Mouse (Mus musculus) heart, postnatal 4 days (tissue): Measurements from ENCODE around the gene Gm10024. TPM values are rescaled to one million over a fixed set of nuclear protein-coding genes. Genes with fewer than 3 reads are reported as not detected.
"Not testable (repeated sequence)": the region's sequence is repeated elsewhere in the genome, so short reads cannot be mapped to it uniquely, and the experiment has no call there.

Source experiments
- DNase-seq: peaks from one replicate; pipeline ENCODE4 v3.0.0; 2021
- total RNA-seq, 2 experiments: library from RNA; stranded (reverse); gene quantifications; 2 replicates each; pipeline ENCODE4 v1.2.3; 2021

Gm10024 gene
- total RNA-seq = not detected

DNA sequence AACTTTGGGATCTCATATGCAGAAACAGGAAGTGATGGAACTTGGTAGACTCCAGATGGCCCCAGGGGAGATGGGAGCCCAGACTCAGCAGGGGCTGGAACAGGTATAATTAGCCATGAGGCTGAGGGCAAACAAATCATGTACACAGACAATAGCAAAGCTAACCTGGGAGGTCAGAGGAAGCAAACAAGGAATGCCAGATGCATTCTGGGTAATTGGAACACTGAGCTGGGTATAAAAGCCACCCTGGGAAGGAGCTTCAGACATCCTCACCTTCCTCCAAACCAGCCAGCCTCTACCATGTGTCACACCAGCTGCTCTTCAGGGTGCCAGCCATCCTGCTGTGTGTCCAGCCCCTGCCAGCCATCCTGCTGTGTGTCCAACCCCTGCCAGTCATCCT, at the start of gene Gm10024:
Gene Gm10024 (plus strand): TSS at position 301 of the 400 bp plus-strand sequence.
- DNase-seq = not testable (repeated sequence)

DNA sequence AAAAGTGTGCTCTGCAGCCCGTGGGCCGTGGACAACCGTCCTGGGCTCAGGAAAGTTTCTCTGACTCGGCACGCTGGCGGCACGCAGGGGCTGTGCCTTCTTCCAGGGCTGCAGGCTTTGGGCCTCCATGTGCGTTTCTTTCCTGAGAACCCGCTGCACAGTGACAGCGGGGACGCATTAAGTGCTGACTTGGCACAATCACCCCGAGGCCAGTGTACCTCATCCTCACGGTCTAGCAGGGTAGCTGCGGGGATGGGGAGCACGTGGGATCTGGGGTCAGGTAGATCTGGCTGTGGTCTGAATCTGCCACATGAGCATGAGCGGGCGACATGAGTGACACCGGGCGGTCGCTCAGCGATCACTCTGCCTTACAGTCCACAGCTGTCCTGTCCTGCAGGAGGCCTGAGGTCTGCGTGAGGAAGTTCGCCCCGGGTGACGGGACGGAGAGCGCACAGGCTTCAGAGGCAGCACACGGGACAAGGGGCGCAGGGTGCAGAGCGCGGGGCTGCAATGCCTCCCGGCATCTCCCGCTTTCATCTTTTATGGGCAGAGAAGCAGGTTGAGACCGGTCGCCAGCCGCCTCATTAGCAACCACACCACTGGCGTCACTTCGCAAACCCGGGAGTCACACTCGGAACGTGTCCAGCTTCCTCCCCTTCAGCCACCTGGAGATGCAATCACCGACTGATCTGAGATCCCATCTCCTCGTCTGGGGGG, 47.1 kb upstream of the Gm10024 start:
- DNase-seq = no peak

DNA sequence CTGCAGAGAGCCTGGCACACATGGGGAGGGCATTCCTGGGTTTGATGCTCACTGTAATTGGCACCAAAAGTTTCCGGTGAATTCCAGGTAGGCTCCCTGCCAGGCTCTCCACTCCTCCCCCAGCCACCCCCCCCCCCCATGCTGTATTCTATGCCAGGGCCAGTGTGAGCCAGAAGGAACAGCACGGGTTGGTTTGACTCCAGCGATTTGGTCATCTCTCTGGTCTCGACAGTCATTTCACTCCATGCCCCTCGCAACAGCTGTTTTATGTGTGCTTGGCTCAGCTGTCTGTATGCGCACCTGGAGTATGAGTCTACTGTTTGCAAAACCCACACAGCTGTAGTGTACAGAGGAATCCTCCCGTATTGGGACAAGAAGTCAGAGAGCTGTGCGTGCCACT, 44.9 kb upstream of the Gm10024 start:
- DNase-seq = peak; percentile 21

DNA sequence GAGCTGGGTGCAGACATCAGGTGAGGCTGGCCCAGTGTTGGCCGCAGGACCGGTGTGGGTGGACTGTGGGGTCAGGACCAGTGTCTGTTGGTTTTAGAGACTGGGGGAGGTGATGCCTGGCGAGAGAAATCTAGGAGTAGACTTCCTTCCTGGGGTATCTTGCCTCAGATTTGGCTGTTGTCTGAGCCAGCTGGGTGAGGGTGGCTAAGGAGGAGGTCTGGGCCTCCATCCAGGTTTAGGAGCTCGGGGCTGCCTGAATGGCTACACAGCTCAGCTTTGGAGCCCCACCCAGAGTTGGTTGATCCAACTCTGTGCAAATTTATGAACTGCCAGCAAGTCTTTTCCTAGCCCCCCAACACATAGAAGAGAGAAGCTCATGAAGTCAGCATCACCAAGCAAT, 43.9 kb upstream of the Gm10024 start:
- DNase-seq = no peak

DNA sequence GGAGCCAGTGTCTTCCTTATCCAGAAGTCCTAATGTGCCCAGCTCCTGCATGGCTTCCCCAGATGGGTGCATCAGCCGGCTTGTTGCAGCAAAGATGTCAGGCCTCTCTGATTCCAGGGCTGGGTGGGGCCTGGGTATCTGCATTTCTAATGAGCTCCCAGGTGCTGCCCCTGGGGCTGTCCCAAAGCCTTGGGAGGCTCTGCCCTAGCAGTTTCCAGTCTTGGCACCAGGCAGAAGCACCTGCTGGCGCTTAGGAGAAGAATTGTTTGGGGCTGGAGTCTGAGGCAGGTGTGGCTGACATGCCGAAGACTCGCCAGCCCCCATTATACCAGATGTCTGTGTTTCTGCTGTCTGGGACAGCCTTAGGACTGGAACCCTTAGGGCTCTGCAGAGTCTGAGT, 40.5 kb upstream of the Gm10024 start:
- DNase-seq = no peak

DNA sequence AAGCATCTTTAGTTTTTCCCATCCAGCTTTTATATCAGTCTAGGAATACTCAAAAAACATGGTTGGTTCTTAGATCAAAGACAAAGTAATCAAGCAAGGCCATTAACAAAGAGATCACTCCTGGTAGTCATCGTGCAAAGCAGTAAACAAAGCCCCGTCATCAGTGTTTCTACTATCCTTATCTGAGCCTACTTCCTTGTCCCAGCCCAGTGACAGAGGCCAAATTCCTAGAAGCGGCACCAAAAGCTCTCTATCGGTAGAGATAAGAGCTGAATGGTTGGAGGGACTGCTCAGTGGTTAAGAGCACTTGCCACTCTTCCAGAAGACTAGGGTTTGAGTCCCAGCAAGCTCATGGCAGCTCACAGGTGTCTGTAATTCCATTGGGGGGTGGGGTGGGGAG, 39.7 kb upstream of the Gm10024 start:
- DNase-seq = no peak

DNA sequence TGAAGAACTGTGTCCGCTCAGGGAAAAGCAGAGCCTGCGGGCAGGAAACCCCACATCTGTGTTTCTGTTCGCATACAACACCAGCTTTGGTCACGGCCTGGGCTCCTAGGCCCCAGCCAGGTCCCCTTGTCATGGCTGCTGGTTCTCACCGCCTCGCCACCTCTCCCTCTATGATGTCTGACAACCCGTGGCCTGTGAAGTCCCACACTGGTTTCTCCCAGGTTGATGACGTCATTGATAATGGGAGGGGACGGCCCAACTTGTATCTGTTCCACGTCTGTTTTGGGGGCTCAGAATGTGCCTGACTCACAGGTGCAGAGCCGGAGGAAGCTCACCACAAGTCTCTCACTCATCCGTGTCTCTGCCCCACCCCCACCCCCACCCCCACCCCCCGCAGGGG, 37.5 kb upstream of the Gm10024 start:
- DNase-seq = no peak

DNA sequence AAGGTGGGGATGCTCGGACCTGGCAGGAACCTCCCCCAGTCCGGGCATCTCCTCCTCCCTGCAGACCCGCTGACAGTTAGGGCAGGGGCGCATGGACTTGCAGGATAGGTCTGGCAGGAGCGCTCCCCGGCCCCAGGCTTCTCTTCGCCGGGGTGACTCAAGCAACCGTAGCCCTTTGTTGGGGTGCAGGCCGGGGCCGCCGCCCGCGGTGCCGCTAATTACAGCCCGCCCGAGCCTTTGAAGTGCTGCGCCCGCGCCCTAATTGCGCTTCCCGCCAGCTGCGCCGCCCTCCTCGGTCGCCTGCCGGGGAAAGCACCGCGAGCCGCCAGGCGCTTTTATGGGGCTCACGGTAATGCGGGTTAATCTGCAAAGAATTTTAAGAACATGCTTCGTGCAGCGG, 33.7 kb upstream of the Gm10024 start:
- DNase-seq = no peak

DNA sequence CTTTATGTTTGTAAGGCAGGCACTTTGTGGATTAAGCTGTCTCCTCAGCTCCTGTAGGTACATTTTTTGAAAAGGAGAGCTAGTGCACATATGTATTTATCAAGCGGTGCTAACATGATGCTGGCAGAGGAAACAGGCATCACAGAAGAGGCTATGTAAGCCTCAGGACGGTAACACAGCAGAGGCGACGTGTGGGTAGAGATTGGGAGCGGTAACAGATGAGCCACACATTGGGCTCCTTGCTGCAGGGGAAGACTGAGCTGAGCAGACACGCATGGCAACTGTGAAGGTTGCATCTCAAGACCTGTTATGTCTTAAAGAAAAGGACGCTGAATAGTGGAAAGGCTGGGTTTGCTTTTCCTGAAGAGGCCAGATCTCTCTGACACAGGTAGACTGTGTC, 28.3 kb upstream of the Gm10024 start:
- no peak for DNase-seq

DNA sequence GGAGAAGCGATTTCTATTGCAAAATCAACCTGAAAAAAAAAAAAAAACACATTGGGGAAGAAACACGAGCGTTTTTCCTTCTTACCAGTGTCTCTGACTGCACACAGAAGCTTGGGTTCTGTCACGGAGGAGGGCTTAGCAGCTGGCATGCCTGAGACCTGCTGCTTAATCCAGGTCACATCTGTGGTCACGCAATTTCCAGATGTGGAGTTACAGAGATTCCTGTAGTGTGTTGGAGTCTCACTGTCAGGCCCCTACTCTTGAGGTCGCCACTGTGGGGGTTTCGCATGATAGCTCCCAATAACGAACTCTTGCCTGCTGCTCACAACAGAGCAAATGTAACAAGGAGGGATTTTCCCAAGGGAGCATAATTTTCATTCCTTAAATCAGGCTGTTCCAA, 27.1 kb upstream of the Gm10024 start:
- DNase-seq = no peak

DNA sequence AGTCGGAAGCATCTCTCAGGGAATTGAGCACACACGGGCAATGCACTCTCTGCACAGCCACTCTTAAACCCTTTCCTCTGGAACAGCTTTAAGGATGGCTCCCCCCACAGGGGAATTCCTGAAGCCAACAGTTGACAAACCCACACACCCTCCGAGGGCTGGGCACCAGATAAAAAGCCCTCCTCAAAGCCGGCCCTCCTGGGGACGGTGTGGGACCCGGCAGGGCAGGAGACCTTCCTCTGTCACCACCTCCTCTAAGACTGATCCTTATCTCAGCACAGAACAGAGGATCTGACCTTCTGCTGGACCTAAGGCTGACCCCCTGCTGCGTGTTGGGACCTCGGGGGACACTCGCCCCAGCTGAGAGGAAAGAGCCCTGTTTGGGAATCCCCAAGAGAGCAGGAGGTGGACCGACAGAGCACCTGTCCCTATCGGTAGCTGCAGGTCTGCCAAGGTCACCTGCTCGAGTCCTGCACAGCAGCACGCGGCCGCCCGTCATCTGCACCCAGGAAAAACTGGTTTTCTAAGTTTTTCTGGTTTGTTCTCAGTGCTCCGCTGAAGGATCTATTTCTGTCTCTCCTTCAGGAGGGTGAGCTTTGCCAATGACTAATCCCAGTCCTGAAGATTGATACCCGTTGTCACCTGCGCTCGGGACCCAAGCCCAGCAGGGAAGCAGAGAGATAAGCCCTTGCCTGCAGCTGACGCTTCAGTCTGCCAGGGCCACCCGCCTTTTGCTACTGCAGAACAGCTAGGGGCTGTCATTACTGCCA, 25.2 kb upstream of the Gm10024 start, which contains the start of gene Tspear:
Gene Tspear (plus strand): TSS at position 675 of the 770 bp plus-strand sequence.
- peak; percentile 21 for DNase-seq

DNA sequence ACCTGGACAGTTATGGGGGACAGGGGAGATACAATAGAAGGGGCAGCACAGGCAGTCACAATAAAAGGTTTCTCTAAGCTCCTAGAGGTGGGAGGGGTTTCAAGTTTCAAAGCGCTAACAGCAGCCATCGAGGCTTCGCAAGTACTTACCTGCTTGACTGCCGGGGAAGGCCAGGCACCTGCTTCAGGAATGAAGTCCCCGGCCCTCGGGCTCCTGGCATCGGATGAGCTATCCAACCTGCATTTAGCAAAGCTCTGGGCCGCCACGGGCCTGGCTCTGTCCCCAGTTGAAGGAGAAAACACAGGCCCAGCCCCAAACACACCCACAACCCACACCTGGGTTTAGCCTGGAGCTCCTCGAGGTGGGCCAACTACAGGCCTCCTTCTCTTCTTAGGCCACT, 24.2 kb upstream of the Gm10024 start:
- no peak for DNase-seq

DNA sequence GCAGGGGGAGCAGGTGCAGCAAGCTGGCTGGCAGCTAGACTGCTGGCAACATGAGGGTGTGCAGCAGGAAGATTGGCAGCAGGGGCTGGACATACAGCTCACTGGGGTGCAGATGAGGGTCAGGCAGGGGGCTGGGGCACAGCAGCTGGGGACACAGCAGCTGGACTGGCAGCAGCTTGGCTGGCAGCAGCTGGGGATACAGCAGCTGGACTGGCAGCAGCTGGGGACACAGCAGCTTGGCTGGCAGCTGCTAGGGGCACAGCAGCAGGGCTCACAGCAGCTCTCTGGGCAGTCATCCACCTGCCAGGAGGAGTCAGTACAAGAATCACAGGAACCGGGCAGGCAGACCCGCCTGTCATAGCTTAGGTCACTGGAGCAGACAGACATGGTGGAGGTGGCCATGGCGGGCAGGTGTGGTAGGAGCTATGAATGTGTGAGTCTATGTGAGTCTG, 20.9 kb upstream of the Gm10024 start, which contains the start of gene Gm19402:
Gene Gm19402 (minus strand): TSS at position 402 of the 452 bp plus-strand sequence.
- DNase-seq = not testable (repeated sequence)

DNA sequence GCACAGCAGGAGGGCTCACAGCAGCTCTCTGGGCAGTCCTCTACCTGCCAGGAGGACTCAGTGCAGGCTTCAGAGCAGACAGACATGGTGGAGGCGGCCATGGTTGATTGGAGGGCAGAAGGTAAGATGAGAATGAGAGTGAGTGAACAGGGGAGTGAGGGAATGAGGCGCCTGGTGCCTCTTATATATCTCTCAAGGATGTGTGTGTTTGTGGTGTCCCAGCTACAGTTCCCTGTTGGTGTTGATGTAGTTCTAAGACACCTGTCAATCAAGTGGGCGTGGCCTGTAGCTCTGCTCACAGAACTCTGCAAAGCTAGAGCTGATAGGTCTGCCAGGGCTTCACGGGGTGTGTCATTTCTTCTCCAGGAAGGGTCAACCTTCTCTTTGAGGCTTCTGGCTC, 14.1 kb upstream of the Gm10024 start, which contains the start of gene Gm9508:
Gene Gm9508 (minus strand): TSS at position 101 of the 400 bp plus-strand sequence.
- no peak for DNase-seq

DNA sequence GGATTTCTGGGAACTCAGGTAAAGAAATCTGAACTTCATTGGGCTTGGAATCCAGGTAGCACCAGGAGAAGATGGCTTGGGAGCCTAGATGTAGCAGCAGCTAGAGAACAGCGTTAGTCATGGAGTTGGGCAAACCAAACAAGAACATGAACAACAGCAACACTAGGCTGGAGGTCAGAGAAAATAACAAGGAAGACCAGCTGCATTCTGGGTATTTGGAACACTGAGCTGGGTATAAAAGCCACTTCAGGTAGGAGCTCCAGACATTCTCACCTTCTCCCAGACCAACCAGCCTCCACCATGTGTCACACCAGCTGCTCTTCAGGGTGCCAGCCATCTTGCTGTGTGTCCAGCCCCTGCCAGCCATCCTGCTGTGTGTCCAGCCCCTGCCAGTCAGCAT, 4.9 kb upstream of the Gm10024 start, which contains the start of gene Gm10272:
Gene Gm10272 (plus strand): TSS at position 301 of the 400 bp plus-strand sequence.
- no peak for DNase-seq

DNA sequence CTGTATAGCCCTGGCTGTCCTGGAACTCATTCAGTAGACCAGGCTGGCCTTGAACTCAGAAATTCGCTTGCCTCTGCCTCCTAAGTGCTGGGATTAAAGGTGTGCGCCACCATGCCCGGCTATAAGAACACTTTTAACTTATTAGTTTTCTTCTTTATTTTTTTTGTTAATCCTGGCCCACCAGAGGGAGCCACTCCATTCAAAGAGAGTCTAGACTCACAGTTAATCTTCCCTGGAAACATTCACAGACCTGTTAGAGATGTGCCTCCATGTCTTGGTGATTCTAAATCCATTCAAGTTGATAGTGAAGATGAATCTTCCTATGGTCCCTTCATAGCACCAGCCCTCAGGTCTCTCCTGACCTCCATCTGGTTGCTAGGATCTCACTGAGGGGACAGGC, 1.4 kb upstream of the Gm10024 start:
- DNase-seq = no peak

DNA sequence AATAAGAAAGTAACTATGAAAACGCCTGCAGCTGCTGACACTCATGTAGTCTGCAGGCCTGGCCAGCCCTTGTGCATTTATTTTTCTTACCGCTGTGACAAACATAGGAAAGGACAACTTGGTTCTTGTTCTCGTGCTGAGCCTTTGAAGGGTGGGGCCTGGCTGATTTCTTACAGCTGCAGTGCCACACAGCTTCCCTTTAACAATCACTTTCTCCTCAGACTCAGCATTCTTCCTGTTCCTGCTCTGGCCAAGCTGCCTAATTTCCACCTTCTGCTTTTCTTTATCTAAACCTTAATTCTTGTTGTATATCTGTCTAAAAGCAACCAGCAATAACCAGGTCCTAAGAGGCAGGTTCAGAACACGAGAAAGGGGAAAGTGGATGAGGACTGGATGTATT, 2.5 kb downstream of the Gm10024 start:
- DNase-seq = no peak

DNA sequence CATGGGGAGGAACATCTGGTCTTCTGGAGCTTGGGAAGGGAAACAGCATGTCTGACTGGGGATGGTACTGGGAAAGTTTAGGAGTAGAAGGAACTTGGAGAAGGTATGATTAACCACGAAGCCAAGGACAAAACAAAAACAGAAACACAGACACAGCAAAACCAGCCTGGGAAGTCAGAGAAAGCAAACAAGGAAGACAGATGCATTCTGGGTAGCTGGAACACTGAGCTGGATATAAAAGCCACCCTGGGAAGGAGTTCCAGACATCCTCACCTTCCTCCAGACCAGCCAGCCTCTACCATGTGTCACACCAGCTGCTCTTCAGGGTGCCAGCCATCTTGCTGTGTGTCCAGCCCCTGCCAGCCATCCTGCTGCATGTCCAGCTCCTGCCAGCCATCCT, 4.2 kb downstream of the Gm10024 start, which contains the start of gene Gm10142:
Gene Gm10142 (plus strand): TSS at position 301 of the 400 bp plus-strand sequence.
- no peak for DNase-seq

DNA sequence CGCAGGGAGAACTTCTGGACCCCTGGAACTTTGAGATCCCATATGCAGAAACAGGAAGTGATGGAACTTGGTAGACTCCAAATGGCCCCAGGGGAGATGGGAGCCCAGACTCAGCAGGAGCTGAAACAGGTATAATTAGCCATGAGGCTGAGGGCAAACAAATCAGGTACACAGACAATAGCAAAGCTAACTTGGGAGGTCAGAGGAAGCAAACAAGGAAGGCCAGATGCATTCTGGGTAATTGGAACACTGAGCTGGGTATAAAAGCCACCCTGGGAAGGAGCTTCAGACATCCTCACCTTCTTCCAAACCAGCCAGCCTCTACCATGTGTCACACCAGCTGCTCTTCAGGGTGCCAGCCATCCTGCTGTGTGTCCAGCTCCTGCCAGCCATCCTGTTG, 9.0 kb downstream of the Gm10024 start, which contains the start of gene Krtap12-1:
Gene Krtap12-1 (plus strand): TSS at position 301 of the 400 bp plus-strand sequence.
- not testable (repeated sequence) for DNase-seq

DNA sequence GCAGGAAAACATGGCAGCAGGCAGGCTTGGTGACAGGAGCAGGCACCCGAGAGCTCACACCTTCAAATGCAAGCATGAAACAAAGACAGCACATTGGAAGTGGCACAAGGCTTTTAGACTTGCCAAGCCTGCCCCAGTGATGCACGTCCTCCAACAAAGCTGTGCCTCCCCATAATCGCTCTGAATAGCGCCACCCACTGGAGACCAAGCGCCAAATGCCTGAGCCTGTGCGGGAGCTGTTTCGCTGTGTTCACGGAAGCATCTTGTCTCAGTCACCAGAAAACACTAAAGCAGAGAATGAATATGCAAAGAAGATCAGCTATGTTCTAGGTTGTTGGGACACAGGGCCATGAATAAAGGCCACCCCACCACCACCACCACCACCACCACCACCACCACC, 13.6 kb downstream of the Gm10024 start:
- DNase-seq = no peak

DNA sequence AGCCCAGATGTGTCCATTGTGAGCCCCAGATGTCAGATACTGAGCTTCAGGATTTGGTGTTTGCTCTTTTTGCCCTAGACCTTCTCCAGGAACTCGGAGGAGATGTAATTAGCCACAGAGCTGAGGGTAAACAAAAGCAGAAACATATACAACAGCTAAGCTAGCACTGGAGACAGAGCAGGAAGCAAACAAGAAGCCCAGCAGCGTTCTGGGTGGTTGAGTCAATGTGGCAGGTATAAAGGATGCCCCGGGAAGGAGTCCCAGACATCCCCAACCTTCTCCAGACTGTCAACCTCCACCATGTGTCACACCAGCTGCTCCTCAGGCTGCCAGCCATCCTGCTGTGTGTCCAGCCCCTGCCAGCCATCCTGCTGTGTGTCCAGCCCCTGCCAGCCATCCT, 14.9 kb downstream of the Gm10024 start, which contains the start of gene Gm10100:
Gene Gm10100 (plus strand): TSS at position 301 of the 400 bp plus-strand sequence.
- no peak for DNase-seq

DNA sequence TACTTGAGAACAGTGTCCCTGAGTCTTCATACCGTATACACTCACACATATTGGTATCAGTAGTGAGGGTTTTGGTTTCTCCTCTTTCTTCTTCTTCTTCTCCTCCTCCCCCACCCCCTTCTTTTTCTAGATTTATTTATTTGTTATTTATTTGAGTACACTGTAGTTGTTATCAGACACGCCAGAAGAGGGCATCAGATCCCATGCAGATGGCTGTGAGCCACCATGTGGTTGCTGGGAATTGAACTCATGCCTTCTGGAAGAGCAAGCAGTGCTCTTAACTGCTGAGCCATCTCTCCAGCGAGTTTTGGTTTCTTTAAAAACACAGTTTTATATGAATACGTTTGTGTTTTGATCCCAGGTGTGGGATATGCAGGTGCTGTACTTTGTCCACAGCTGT, 17.0 kb downstream of the Gm10024 start:
- DNase-seq = no peak

DNA sequence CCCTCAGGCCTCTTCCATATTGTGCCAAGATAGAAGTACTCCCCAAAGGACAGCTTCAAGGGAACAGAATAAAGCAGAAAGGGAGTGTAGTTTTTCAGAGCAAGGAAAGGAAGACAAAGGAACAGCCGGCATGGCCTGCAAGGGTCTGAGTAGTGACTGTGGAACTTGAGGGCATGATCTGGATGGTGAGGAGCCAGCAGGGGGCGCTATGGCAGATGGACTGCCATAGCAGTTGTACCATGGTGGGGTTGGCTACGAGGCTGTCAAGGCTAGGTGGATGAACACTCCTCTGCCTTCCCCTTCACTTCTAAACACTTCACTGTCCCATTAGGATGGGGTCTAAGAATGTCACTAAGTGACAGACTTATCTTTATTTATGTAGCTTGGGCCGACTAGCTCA, 18.0 kb downstream of the Gm10024 start:
- no peak for DNase-seq
